Mouse (Mus musculus): ENCODE data around the gene Pop7. TPM values are rescaled to one million over a fixed set of nuclear protein-coding genes. Genes with fewer than 3 reads are reported as not detected.

Gene Pop7
- polyA plus RNA-seq, 1 experiment: 63.5 TPM

DNA sequence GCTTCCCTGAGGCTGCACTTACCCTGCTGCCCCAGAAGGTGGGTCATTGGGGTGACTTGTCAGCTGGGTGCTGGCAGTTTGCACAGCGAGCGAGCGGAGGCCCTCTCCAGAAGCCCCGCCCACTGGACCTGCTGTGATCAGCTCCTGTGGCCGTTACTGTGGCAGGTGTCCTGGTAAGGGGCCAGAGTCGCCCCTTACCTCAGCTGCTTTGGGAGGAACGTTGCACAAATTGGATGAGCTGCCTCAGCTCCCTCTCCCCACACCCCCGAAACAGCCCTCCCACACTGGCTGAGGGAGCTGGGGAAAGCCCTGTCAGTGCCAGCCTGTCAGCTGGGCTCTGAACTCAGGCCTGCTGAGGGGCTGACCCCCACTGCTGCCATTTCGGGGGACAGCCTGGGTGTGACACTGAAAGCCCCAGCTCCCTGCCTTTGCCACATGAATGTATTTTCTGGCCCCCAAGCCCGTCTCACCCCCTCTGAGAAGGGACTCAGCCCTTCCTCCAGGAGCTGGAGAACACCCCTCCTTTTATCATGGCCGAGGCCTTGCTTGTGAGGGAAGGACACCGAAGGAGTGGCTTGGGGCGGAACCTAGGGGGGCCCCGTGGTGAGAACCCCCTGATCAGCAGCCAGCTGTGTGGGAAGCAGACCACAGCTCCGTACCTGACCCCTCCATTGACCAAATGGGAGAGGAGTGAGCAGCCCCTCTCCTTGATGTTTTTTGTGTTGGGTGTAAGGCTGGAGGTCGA is 24.0 kb upstream of the Pop7 start:
- Histone ChIP-seq H3K27me3 (ENCODE audit: control insufficient read depth, insufficient read depth, insufficient read length) (no peaks in the 10 kb centered on the region), H3K79me3 (ENCODE audit: low read depth) (peaks cover 11% of the 10 kb centered on the region), H3ac (ENCODE audit: control insufficient read depth, insufficient read length, low read depth) (no peak overlapping the region), H3K36me3 (ENCODE audit: control insufficient read depth, insufficient read depth) (peaks cover 59% of the 10 kb centered on the region), H3K4me3 (ENCODE audit: insufficient read depth, poor library complexity, severe bottlenecking) (no peak overlapping the region), H3K79me2 (ENCODE audit: control insufficient read depth, insufficient read depth) (peaks cover 32% of the 10 kb centered on the region)
- no peak for TF ChIP-seq FOSL1 (IDR thresholded peaks at IDR 0.05; ENCODE audit: insufficient read depth, low read length, poor library complexity, severe bottlenecking)
- no peak for TF ChIP-seq CTCF (IDR thresholded peaks at IDR 0.05; ENCODE audit: control insufficient read depth, insufficient read depth, insufficient read length)
- no peak for TF ChIP-seq MYOD1 (IDR thresholded peaks at IDR 0.05; ENCODE audit: control insufficient read depth, insufficient read length, low read depth)
- TF ChIP-seq USF1 (IDR thresholded peaks at IDR 0.05; ENCODE audit: low read depth): no peak
- TF ChIP-seq CEBPB (IDR thresholded peaks at IDR 0.05; ENCODE audit: low read depth): no peak
- no peak for TF ChIP-seq MYOG (IDR thresholded peaks at IDR 0.05; ENCODE audit: control insufficient read depth, extremely low read depth, insufficient read length)
- TF ChIP-seq MAX (IDR thresholded peaks at IDR 0.05): no peak

DNA sequence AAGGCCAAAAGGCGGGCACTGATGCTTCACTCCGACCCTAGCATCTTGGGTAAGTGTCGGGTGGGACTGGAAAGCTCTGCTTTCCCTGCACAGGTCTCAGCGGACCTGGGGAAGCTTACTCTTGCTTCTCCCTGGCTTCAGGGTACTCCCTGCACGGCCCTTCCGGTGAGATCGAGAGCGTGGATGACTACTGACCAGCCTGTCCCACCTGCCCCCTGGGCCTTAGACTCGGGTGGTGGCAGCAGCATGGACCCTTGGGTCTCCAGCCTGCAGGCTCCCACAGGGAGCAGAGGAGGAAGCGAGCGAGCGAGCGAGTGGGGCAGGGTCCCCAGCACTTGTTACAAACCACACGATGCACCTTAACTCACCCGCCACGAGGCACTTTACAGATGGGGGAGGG is 23.2 kb upstream of the Pop7 start:
- H3K79me3 ChIP-seq (ENCODE audit: low read depth): peaks cover 4% of the 10 kb centered on the region
- peaks cover 63% of the 10 kb centered on the region for H3K36me3 ChIP-seq (ENCODE audit: control insufficient read depth, insufficient read depth)
- no peak for TF ChIP-seq USF1 (IDR thresholded peaks at IDR 0.05; ENCODE audit: low read depth)
- no peak for TF ChIP-seq FOSL1 (IDR thresholded peaks at IDR 0.05; ENCODE audit: insufficient read depth, low read length, poor library complexity, severe bottlenecking)
- TF ChIP-seq MYOD1 (IDR thresholded peaks at IDR 0.05; ENCODE audit: control insufficient read depth, insufficient read length, low read depth): no peak
- no peak for TF ChIP-seq MAX (IDR thresholded peaks at IDR 0.05)
- TF ChIP-seq MYOG (IDR thresholded peaks at IDR 0.05; ENCODE audit: control insufficient read depth, extremely low read depth, insufficient read length): no peak
- TF ChIP-seq CEBPB (IDR thresholded peaks at IDR 0.05; ENCODE audit: low read depth): no peak
- H3K27me3 ChIP-seq (ENCODE audit: control insufficient read depth, insufficient read depth, insufficient read length): no peaks in the 10 kb centered on the region
- H3K4me3 ChIP-seq (ENCODE audit: insufficient read depth, poor library complexity, severe bottlenecking): no peak overlapping the region
- H3ac ChIP-seq (ENCODE audit: control insufficient read depth, insufficient read length, low read depth): no peak overlapping the region
- peaks cover 24% of the 10 kb centered on the region for H3K79me2 ChIP-seq (ENCODE audit: control insufficient read depth, insufficient read depth)

DNA sequence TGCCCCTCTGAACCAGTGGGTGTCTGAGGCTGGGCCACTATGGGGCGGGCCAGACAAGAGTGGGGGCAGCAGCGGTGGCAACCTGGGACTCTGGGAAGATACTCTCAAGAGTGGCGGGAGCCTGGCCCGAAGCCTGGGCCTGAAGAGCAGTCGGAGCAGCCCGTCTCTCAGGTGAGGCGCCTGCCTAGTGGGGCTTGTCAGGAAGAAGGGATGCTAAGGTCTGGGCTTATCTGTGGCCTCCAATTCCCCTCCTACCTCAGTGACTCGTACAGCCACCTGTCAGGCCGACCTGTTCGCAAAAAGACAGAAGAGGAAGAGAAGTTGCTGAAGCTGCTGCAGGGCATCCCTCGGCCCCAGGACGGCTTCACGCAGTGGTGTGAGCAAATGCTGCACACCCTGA is 22.4 kb upstream of the Pop7 start:
- Histone ChIP-seq H3K27me3 (ENCODE audit: control insufficient read depth, insufficient read depth, insufficient read length) (no peaks in the 10 kb centered on the region), H3K36me3 (ENCODE audit: control insufficient read depth, insufficient read depth) (peaks cover 59% of the 10 kb centered on the region), H3K4me3 (ENCODE audit: insufficient read depth, poor library complexity, severe bottlenecking) (no peak overlapping the region), H3K79me2 (ENCODE audit: control insufficient read depth, insufficient read depth) (peaks cover 15% of the 10 kb centered on the region), H3ac (ENCODE audit: control insufficient read depth, insufficient read length, low read depth) (no peak overlapping the region), H3K79me3 (ENCODE audit: low read depth) (no peaks in the 10 kb centered on the region)
- no peak for TF ChIP-seq MYOG (IDR thresholded peaks at IDR 0.05; ENCODE audit: control insufficient read depth, extremely low read depth, insufficient read length)
- no peak for TF ChIP-seq FOSL1 (IDR thresholded peaks at IDR 0.05; ENCODE audit: insufficient read depth, low read length, poor library complexity, severe bottlenecking)
- no peak for TF ChIP-seq CEBPB (IDR thresholded peaks at IDR 0.05; ENCODE audit: low read depth)
- no peak for TF ChIP-seq CTCF (IDR thresholded peaks at IDR 0.05; ENCODE audit: control insufficient read depth, insufficient read depth, insufficient read length)

DNA sequence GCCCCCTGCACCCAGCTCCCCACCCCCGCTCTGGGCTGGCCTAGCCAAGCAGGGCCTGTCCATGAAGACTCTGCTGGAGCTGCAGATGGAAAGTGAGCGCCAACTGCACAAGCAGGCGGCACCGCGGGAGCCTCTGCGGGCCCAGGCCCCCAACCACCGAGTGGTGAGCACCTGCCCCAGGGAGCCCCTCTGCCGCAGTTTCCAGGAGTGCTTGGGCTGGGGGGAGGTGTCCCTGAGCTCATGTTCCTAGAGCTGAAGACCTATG is 21.9 kb upstream of the Pop7 start:
- Histone ChIP-seq H3K79me2 (ENCODE audit: control insufficient read depth, insufficient read depth) (peaks cover 10% of the 10 kb centered on the region), H3K27me3 (ENCODE audit: control insufficient read depth, insufficient read depth, insufficient read length) (no peaks in the 10 kb centered on the region), H3K4me3 (ENCODE audit: insufficient read depth, poor library complexity, severe bottlenecking) (no peak overlapping the region), H3K79me3 (ENCODE audit: low read depth) (no peaks in the 10 kb centered on the region), H3K36me3 (ENCODE audit: control insufficient read depth, insufficient read depth) (peaks cover 55% of the 10 kb centered on the region), H3ac (ENCODE audit: control insufficient read depth, insufficient read length, low read depth) (no peak overlapping the region)
- TF ChIP-seq MYOG (IDR thresholded peaks at IDR 0.05; ENCODE audit: control insufficient read depth, extremely low read depth, insufficient read length) (no peak), CTCF (IDR thresholded peaks at IDR 0.05; ENCODE audit: control insufficient read depth, insufficient read depth, insufficient read length) (no peak)

DNA sequence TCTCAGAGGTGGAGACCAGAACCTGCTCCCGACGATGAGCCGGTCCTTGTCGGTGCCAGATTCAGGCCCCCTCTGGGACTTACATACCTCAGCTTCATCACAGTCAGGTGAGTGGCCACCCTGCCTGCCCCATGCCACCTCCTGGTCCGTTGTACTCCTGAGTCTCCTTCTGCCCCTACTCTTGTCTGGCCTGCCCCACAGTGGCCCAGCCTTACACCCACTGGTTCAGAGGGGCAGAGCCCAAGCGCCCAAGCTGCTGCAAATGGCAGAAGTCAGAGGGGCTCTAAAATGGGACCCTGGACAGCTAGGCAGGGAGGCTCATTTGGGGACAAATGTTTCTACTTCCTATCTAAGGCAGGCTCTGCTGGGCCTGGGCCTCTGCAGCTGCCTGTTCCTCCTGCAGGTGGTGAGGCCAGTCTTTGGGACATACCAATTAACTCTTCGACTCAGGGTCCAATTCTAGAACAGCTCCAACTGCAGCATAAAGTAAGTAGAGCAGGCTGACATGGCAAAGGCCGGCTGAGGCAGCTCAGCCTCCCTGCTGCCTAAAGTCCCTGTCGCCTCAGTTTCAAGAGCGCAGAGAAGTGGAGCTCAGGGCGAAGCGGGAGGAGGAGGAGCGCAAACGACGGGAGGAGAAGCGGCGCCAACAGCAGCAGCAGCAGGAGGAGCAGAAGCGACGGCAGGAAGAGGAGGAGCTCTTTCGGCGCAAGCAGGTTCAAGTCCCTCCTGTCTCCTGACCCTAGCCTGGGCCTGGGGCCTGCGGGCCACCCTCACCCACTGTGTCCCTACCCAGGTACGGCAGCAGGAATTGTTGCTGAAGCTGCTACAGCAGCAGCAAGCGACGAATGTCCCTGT is 21.3 kb upstream of the Pop7 start:
- TF ChIP-seq USF1 (IDR thresholded peaks at IDR 0.05; ENCODE audit: low read depth): no peak
- TF ChIP-seq MYOG (IDR thresholded peaks at IDR 0.05; ENCODE audit: control insufficient read depth, extremely low read depth, insufficient read length): no peak
- TF ChIP-seq CEBPB (IDR thresholded peaks at IDR 0.05; ENCODE audit: low read depth): no peak
- no peak for TF ChIP-seq FOSL1 (IDR thresholded peaks at IDR 0.05; ENCODE audit: insufficient read depth, low read length, poor library complexity, severe bottlenecking)
- H3K36me3 ChIP-seq (ENCODE audit: control insufficient read depth, insufficient read depth): peaks cover 55% of the 10 kb centered on the region
- no peaks in the 10 kb centered on the region for H3K27me3 ChIP-seq (ENCODE audit: control insufficient read depth, insufficient read depth, insufficient read length)
- H3K79me3 ChIP-seq (ENCODE audit: low read depth): no peaks in the 10 kb centered on the region
- H3ac ChIP-seq (ENCODE audit: control insufficient read depth, insufficient read length, low read depth): no peak overlapping the region
- H3K79me2 ChIP-seq (ENCODE audit: control insufficient read depth, insufficient read depth): peaks cover 9% of the 10 kb centered on the region
- H3K4me3 ChIP-seq (ENCODE audit: insufficient read depth, poor library complexity, severe bottlenecking): no peak overlapping the region

DNA sequence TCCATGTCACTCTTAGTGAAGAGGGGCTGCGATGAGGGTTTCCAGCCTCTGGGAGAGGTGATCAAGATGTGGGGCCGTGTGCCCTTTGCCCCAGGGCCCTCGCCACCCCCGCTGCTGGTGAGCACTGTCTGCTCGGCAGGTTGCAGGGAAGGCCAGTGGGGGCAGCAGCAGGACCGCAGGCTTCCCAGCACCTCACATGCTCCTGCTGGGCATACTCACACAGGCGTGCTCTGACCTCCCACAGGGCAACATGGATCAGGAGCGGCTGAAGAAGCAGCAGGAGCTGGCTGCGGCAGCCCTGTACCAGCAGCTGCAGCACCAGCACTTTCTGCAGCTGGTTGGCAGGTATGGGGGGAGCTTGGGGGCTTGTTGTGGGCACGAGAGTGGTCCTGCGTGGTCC is 20.4 kb upstream of the Pop7 start:
- TF ChIP-seq USF1 (IDR thresholded peaks at IDR 0.05; ENCODE audit: low read depth): no peak
- TF ChIP-seq FOSL1 (IDR thresholded peaks at IDR 0.05; ENCODE audit: insufficient read depth, low read length, poor library complexity, severe bottlenecking): no peak
- no peak for TF ChIP-seq CEBPB (IDR thresholded peaks at IDR 0.05; ENCODE audit: low read depth)
- no peak for TF ChIP-seq MAX (IDR thresholded peaks at IDR 0.05)
- TF ChIP-seq CTCF (IDR thresholded peaks at IDR 0.05; ENCODE audit: control insufficient read depth, insufficient read depth, insufficient read length): no peak
- no peak for TF ChIP-seq MYOG (IDR thresholded peaks at IDR 0.05; ENCODE audit: control insufficient read depth, extremely low read depth, insufficient read length)
- TF ChIP-seq MYOD1 (IDR thresholded peaks at IDR 0.05; ENCODE audit: control insufficient read depth, insufficient read length, low read depth): no peak
- no peaks in the 10 kb centered on the region for H3K27me3 ChIP-seq (ENCODE audit: control insufficient read depth, insufficient read depth, insufficient read length)
- peaks cover 52% of the 10 kb centered on the region for H3K36me3 ChIP-seq (ENCODE audit: control insufficient read depth, insufficient read depth)
- peaks cover 3% of the 10 kb centered on the region for H3K79me3 ChIP-seq (ENCODE audit: low read depth)
- H3K4me3 ChIP-seq (ENCODE audit: insufficient read depth, poor library complexity, severe bottlenecking): no peak overlapping the region
- H3ac ChIP-seq (ENCODE audit: control insufficient read depth, insufficient read length, low read depth): no peak overlapping the region
- peaks cover 13% of the 10 kb centered on the region for H3K79me2 ChIP-seq (ENCODE audit: control insufficient read depth, insufficient read depth)

Measured in C2C12 (cell line).